Mouse (Mus musculus) spleen, postnatal 10 days (tissue): ENCODE data around the gene Senp2.

Source experiments
- DNase-seq, 2 experiments: peaks; one replicate each; pipeline ENCODE4 v3.0.0; 2021 to 2022; ENCODE audit warnings: low spot score in 2 of 2

The Senp2 gene

GRCm38 (mm10) chr16:22022122-22022521, 12.8 kb downstream of the Senp2 start:
- peak in 1 of 2 experiments; percentile 54 for DNase-seq

GRCm38 (mm10) chr16:22027474-22027873, 18.2 kb downstream of the Senp2 start:
- no peak for DNase-seq

- no peak for DNase-seq
Measured at GRCm38 (mm10) chr16:22038554-22038953, 29.3 kb downstream of the Senp2 start.

GRCm38 (mm10) chr16:22039978-22040377, 30.7 kb downstream of the Senp2 start:
- no peak for DNase-seq

GRCm38 (mm10) chr16:22043830-22044229, 34.5 kb downstream of the Senp2 start:
- no peak for DNase-seq

- no peak for DNase-seq
Measured at GRCm38 (mm10) chr16:22045930-22046329, 36.6 kb downstream of the Senp2 start.

GRCm38 (mm10) chr16:22046739-22047366, 37.6 kb downstream of the Senp2 start:
- DNase-seq: no peak

GRCm38 (mm10) chr16:22053411-22053810, 44.1 kb downstream of the Senp2 start:
- DNase-seq: no peak

GRCm38 (mm10) chr16:22057498-22057897, 48.2 kb downstream of the Senp2 start:
- DNase-seq: no peak

GRCm38 (mm10) chr16:22058871-22059270, 49.6 kb downstream of the Senp2 start:
- no peak for DNase-seq

GRCm38 (mm10) chr16:22060416-22060815, 51.1 kb downstream of the Senp2 start:
- no peak for DNase-seq

- peak in 1 of 2 experiments; percentile 32 for DNase-seq
Measured at GRCm38 (mm10) chr16:22061555-22062160, 52.4 kb downstream of the Senp2 start.

- DNase-seq: no peak
Measured at GRCm38 (mm10) chr16:22062284-22062683, 53.0 kb downstream of the Senp2 start.

- DNase-seq: no peak
Measured at GRCm38 (mm10) chr16:22065536-22065935, 56.3 kb downstream of the Senp2 start.

GRCm38 (mm10) chr16:22067406-22067805, 58.1 kb downstream of the Senp2 start:
- no peak for DNase-seq

GRCm38 (mm10) chr16:22071361-22071760, 62.1 kb downstream of the Senp2 start:
- DNase-seq: no peak

- no peak for DNase-seq
Measured at GRCm38 (mm10) chr16:22075067-22075466, 65.8 kb downstream of the Senp2 start.

- no peak for DNase-seq
Measured at GRCm38 (mm10) chr16:22075829-22076619, 66.7 kb downstream of the Senp2 start.

- no peak for DNase-seq
Measured at GRCm38 (mm10) chr16:22076620-22076941, 67.3 kb downstream of the Senp2 start.

- DNase-seq: no peak
Measured at GRCm38 (mm10) chr16:22080125-22080710, 70.9 kb downstream of the Senp2 start.

GRCm38 (mm10) chr16:22085411-22085810, 76.1 kb downstream of the Senp2 start:
- no peak for DNase-seq

- no peak for DNase-seq
Measured at GRCm38 (mm10) chr16:22091255-22091783, 82.0 kb downstream of the Senp2 start.
